Mouse (Mus musculus) liver, embryonic 14.5 days (tissue): ENCODE measurements around the gene Kdm5b. TPM values are rescaled to one million over a fixed set of nuclear protein-coding genes. Genes with fewer than 3 reads are reported as not detected.

ENCODE experiments used
- ATAC-seq: fragments of 200-750 bp; cut with Nextera tagmentation; 2 replicates; pipeline ENCODE4 v1.8.0; 2017; ENCODE audit warnings: moderate number of reproducible peaks, mild to moderate bottlenecking, moderate library complexity; ENCODE audit not compliant: insufficient read depth
- DNase-seq, 3 experiments: peaks; one replicate each; pipeline ENCODE4 v3.0.0-alpha.2; 2012 to 2013; ENCODE audit warnings: low read depth in 3 of 3, low spot score in 3 of 3
- H3K27ac ChIP-seq: fragments of 300-500 bp; sonication (generic); 2 replicates; pipeline ENCODE4 v1.5.1; 2014; ENCODE audit warnings: moderate library complexity, mild to moderate bottlenecking, control low read depth, inconsistent platforms
- H3K27me3 ChIP-seq: fragments of 300-500 bp; sonication (generic); 2 replicates; pipeline ENCODE4 v1.6.1; 2014; ENCODE audit warnings: mild to moderate bottlenecking, low read length, moderate library complexity; ENCODE audit not compliant: control insufficient read depth, insufficient read depth
- H3K36me3 ChIP-seq: fragments of 300-500 bp; sonication (generic); replicated peaks from 2 replicates; pipeline ENCODE4 v1.6.1; 2014; ENCODE audit warnings: low read depth; ENCODE audit not compliant: control insufficient read depth, insufficient read depth
- H3K4me1 ChIP-seq, 2 experiments: fragments of 200-500 bp in 1 of 2; fragments of 300-500 bp in 1 of 2; sonication (generic) in 1 of 2; replicated peaks; 2 replicates each; pipeline ENCODE4 v1.6.1; 2012 to 2014; ENCODE audit warnings: antibody characterized with exemption in 1 of 2, inconsistent platforms in 1 of 2, low read length in 1 of 2; ENCODE audit not compliant: control insufficient read depth in 2 of 2, insufficient read depth in 2 of 2
- H3K4me2 ChIP-seq: fragments of 300-500 bp; sonication (generic); 2 replicates; pipeline ENCODE4 v1.6.1; 2014; ENCODE audit warnings: low read depth, mild to moderate bottlenecking, control low read depth, moderate library complexity
- H3K4me3 ChIP-seq, 2 experiments: fragments of 200-500 bp in 1 of 2; fragments of 300-500 bp in 1 of 2; sonication (generic) in 1 of 2; 2 replicates each; pipeline ENCODE4 v1.5.1; 2012 to 2014; ENCODE audit warnings: low read depth in 2 of 2, low read length in 2 of 2, mild to moderate bottlenecking in 2 of 2, control low read depth in 1 of 2, inconsistent platforms in 1 of 2, moderate library complexity in 1 of 2; ENCODE audit not compliant: insufficient read depth in 1 of 2
- H3K9ac ChIP-seq: fragments of 300-500 bp; sonication (generic); replicated peaks from 2 replicates; pipeline ENCODE4 v1.6.1; 2014; ENCODE audit warnings: mild to moderate bottlenecking, control low read depth, moderate library complexity
- H3K9me3 ChIP-seq: fragments of 300-500 bp; sonication (generic); 2 replicates; pipeline ENCODE4 v1.6.1; 2016; ENCODE audit warnings: low read length, mixed read lengths; ENCODE audit not compliant: control insufficient read depth
- CTCF ChIP-seq: IDR thresholded peaks from 2 replicates; pipeline ENCODE4 v1.5.1; 2016; ENCODE audit warnings: antibody characterized with exemption, low read depth, control low read depth
- EP300 ChIP-seq: IDR thresholded peaks from 2 replicates; pipeline ENCODE4 v1.6.1; 2016; ENCODE audit warnings: antibody characterized with exemption, low read depth
- WGBS: fragments of 180-500 bp; shearing (Covaris S2); extraction: QIAGEN DNeasy Blood & Tissue Kit; methylation state at CpG from one replicate; pipeline ENCODE4 v1.1.7; 2014; ENCODE audit not compliant: insufficient replicate concordance; 5-methylcytosine and 5-hydroxymethylcytosine counted together
- polyA plus RNA-seq, 2 experiments: library from polyadenylated mRNA; depleted of rRNA in 1 of 2; stranded (reverse) in 1 of 2; unstranded in 1 of 2; fragments of >200 nt; fragmentation: Nextera tagmentation in 1 of 2; extraction: Ambion mirVana in 1 of 2; gene quantifications; 2 replicates each; pipeline versions ENCODE4 v1.2.1 to v1.2.3; 2012 to 2014

Kdm5b gene
- polyA plus RNA-seq, 2 experiments, result 1.8 to 4.2 TPM

DNA sequence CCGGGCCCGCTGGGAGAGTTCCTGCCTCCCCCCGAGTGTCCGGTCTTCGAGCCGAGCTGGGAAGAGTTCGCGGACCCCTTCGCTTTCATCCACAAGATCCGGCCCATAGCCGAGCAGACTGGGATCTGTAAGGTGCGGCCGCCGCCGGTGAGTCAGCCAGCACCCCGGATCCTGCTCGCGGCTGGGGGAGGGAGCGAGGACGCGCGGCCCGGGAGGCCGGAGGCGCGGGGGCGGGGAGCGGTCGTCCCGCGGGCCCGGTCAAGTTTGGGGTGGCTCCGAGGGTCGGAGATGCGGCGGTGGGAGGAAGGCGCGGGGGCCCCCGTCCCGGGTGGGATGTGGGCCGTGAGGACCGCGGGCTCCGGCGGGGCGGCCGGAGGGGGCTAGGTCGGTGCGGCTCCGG is 425 bp downstream of the Kdm5b start:
- under 1% methylated on average over 50 of the region's 50 CpGs for WGBS
- H3K27ac ChIP-seq, result no peak overlapping the region
- TF ChIP-seq EP300 (no peak), CTCF (no peak)
- ATAC-seq (peak; percentile 47), DNase-seq (no peak)
- H3K36me3 ChIP-seq, result no peaks in the 10 kb centered on the region
- H3K4me2 ChIP-seq, result peak overlapping the region; percentile 95
- no peaks in the 10 kb centered on the region for H3K27me3 ChIP-seq
- peak overlapping the region; percentile 67 to 72 for H3K4me3 ChIP-seq
- H3K4me1 ChIP-seq, result peaks cover 16 to 18% of the 10 kb centered on the region in 2 experiments
- H3K9me3 ChIP-seq, result no peaks in the 10 kb centered on the region
- peak overlapping the region; percentile 67 for H3K9ac ChIP-seq

DNA sequence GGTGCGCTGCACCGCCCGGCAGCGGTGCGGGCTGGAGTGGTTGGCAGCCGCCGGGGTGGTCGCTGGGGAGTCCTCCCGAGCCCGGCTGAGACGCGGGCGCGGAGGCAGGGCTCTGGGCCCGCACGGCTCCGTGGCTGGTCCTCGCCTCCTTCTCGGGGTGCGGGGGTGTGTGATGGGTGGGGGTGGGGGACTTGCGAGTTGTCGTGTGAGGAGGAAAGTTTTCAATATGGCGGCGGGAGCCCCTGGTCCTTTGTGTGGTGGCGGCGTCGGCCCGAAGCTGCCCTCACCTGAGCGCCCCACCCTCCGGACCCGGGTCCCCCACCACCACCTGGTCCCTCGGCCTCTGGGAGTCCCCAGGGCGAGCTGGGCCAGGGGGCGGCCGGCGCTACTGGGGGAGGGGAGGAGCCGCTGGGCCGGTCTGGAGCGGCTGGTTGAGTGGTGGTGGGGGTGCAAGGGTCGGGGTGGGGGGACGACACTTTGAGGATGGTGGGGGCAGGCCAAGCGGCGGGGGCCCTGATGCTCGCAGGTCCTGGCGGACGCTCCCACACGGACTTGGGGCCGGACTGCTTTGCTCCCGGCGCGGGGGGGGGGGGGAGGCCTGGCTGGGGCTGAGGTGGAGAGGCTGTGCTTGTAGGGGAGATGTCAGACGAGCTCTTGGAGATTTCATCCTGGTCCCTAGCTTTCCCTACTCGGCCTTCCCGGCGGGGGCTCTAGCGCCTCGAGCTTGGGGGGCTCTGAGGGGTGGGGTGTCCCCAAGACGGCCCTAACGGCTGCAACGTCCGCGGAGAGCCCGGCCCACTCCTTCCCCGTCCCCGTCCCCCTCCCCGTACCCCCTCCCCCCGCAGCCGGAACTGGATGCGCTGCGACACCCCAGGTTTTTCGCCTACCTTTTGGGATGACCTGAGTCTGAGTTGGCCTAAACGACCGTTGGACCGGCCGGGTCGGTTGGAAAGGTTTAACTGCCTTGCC is 1.1 kb downstream of the Kdm5b start:
- H3K4me1 ChIP-seq, result peaks cover 10 to 12% of the 10 kb centered on the region in 2 experiments
- H3K27me3 ChIP-seq, result no peaks in the 10 kb centered on the region
- no peaks in the 10 kb centered on the region for H3K36me3 ChIP-seq
- DNase-seq, result no peak
- H3K9ac ChIP-seq, result peak overlapping the region; percentile 67
- under 1% methylated on average over 55 of the region's 76 CpGs for WGBS
- ATAC-seq, result peak; percentile 7; the same call in 1 of the 2 replicates
- TF ChIP-seq EP300 (no peak), CTCF (no peak)
- H3K4me2 ChIP-seq, result peak overlapping the region; percentile 95
- no peak overlapping the region for H3K27ac ChIP-seq
- H3K4me3 ChIP-seq, result peak overlapping the region; percentile 67 to 72
- no peaks in the 10 kb centered on the region for H3K9me3 ChIP-seq

DNA sequence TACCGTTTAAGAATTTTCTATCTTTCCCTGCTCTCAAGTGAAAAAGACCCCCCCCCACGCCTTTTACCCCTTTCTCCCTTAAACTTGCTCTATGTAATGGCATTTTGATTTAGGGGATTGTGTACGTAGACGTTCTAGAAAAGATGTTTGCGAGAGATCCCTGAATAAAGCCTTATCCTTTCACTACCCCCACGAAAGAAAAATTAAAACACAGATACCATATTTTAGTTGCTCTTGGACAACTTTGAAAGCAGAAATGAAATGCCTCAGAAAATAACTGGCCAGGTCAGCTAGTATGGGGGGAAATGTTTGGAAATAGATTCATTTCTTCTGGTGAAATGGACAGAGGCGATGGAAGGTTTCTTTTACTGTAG is 1.8 kb downstream of the Kdm5b start:
- DNase-seq (no peak), ATAC-seq (no peak)
- TF ChIP-seq CTCF, result no peak
- no peak for TF ChIP-seq EP300
- Histone ChIP-seq H3K9me3 (no peaks in the 10 kb centered on the region), H3K27me3 (no peaks in the 10 kb centered on the region), H3K4me2 (peak overlapping the region; percentile 95), H3K27ac (no peak overlapping the region), H3K4me1 (peaks cover 9 to 10% of the 10 kb centered on the region in 2 experiments), H3K4me3 (peak overlapping the region; percentile 67 to 72), H3K9ac (peak overlapping the region; percentile 67), H3K36me3 (no peaks in the 10 kb centered on the region)
- 11% methylated on average over 7 of the region's 7 CpGs for WGBS

DNA sequence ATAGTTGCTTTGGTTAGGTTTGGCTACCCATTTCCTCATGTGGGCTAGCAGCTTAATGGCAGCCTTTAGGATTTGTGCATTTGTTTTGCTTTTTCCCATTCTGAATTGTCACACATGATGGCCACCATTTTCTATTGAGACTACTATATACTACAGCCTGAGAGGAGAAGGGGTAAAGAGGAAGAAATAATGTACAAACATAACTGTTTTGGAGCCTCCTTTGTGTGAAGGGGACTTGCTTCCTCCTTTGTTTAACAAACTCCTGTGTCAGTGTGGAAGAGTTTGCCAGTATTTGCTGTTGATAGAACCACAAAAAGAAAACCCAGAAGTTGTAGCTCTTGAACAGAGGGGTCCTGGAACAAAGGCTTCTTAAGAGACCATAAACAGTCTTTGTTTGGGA is 2.5 kb downstream of the Kdm5b start:
- no peaks in the 10 kb centered on the region for H3K36me3 ChIP-seq
- no peak overlapping the region for H3K9ac ChIP-seq
- H3K4me3 ChIP-seq, result no peak overlapping the region
- peaks cover 4 to 10% of the 10 kb centered on the region in 2 experiments for H3K4me1 ChIP-seq
- TF ChIP-seq EP300, result no peak
- no peak for TF ChIP-seq CTCF
- no peak overlapping the region for H3K27ac ChIP-seq
- DNase-seq (no peak), ATAC-seq (no peak)
- H3K9me3 ChIP-seq, result no peaks in the 10 kb centered on the region
- peak overlapping the region; percentile 95 for H3K4me2 ChIP-seq
- no peaks in the 10 kb centered on the region for H3K27me3 ChIP-seq

DNA sequence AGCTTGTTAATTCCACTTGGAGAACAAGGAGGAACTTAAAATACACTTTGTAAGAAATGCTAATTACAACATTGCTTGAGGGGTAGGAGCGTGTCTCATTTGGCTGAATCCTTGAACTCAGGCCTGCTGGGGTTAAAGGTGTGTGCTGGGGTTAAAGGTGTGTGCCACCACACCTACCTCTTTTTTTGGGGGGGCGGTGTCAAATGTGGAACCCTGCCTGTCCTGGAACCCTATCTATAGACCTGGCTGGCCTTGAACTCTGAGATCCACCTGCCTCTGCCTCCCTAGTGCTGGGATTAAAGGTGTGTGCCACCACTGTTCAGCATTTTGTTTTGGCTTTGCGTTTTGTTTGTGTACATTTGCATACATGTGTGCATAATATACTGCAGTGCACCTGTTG is 3.8 kb downstream of the Kdm5b start:
- no peak for TF ChIP-seq CTCF
- no peak for TF ChIP-seq EP300
- no peaks in the 10 kb centered on the region for H3K27me3 ChIP-seq
- H3K4me3 ChIP-seq, result no peak overlapping the region
- H3K9ac ChIP-seq, result no peak overlapping the region
- no peak overlapping the region for H3K4me2 ChIP-seq
- WGBS, result 78% methylated on average over 3 of the region's 3 CpGs
- H3K36me3 ChIP-seq, result no peaks in the 10 kb centered on the region
- no peak overlapping the region for H3K27ac ChIP-seq
- H3K4me1 ChIP-seq, result peaks cover 4 to 10% of the 10 kb centered on the region in 2 experiments; a peak in 3 of 4 replicates
- H3K9me3 ChIP-seq, result no peaks in the 10 kb centered on the region
- ATAC-seq (no peak), DNase-seq (no peak)
